Mouse (Mus musculus): ENCODE data around the gene Gas7.

- TF ChIP-seq CTCF (IDR thresholded peaks at IDR 0.05; ENCODE audit: extremely low read depth, insufficient read depth, low read length) (no peak), POLR2A (IDR thresholded peaks at IDR 0.05; ENCODE audit: extremely low read depth, insufficient read depth, low read length) (no peak)
Observed at GRCm38 (mm10) chr11:67532728-67533127, 77.5 kb downstream of the Gas7 start.
